Mouse (Mus musculus) heart, adult 11 months (tissue): ENCODE data around the gene Arih2.

ENCODE experiments used
- DNase-seq: peaks from one replicate; pipeline ENCODE4 v3.0.0; 2022

Gene Arih2

GRCm38 (mm10) chr9:108559169-108559568, 90.0 kb downstream of the Arih2 start:
- DNase-seq = peak; percentile 92
